Mouse (Mus musculus): ENCODE measurements around the gene Slc35f1. TPM values are rescaled to one million over a fixed set of nuclear protein-coding genes. Genes with fewer than 3 reads are reported as not detected.

The Slc35f1 gene
- polyA plus RNA-seq, 1 experiment: not detected

DNA sequence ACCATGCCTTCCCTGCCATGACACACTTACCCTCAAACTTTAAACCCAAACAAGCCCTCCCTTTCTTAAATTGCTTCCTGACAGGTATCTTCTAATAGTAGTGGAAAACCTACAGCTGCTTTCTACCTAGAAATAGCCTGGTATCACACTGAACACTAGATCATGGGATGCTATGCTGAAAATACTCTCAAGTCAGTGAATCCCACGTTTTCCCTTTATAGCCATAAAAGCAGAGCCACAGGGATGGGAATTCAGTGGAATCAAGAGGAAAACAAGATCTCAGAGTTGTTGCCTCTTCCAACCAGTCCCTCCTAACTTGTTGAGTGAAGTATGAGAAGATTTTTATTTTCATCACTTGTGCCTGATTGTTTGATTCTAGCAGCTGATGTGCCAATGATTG, 442.4 kb downstream of the Slc35f1 start:
- 59% methylated on average over 1 of the region's 1 CpGs for WGBS
- TF ChIP-seq CTCF (IDR thresholded peaks at IDR 0.05; ENCODE audit: insufficient read depth, low read depth, low read length): no peak
- no peak for TF ChIP-seq POLR2A (IDR thresholded peaks at IDR 0.05; ENCODE audit: insufficient read depth, low read depth, low read length)

DNA sequence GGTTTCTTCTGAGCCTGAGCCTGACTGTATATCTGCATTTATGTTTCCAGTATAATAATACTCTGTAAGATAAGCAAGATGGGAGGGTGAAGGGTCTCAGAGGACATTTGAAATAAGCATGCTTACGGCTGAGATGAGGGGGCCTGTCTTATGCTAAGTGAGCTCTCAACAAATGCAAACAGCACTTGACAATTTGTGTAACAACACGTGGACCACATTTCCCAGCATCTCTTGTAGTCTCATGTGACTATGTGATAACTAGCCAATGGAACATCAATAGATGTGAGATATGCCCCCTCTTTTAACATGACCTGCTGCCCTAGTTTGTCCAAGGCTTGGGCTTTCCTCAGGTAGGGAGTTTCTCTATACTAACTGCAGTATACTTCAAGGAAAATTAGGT, 460.0 kb downstream of the Slc35f1 start:
- Histone ChIP-seq H3K4me3 (ENCODE audit: insufficient read depth, low read depth, low read length) (no peak overlapping the region), H3K4me1 (ENCODE audit: control insufficient read depth, insufficient read depth, low read length) (no peaks in the 10 kb centered on the region), H3K27ac (ENCODE audit: insufficient read depth, low read depth, low read length) (no peak overlapping the region)
- TF ChIP-seq POLR2A (IDR thresholded peaks at IDR 0.05; ENCODE audit: insufficient read depth, low read depth, low read length): no peak
- no peak for TF ChIP-seq CTCF (IDR thresholded peaks at IDR 0.05; ENCODE audit: insufficient read depth, low read depth, low read length)
- WGBS: 85% methylated on average over 2 of the region's 2 CpGs

More for the DNA sequence above, 442.4 kb downstream of the Slc35f1 start:
- H3K27ac ChIP-seq (ENCODE audit: insufficient read depth, low read depth, low read length): no peak overlapping the region
- H3K4me3 ChIP-seq (ENCODE audit: insufficient read depth, low read depth, low read length): no peak overlapping the region
- H3K4me1 ChIP-seq (ENCODE audit: control insufficient read depth, insufficient read depth, low read length): no peaks in the 10 kb centered on the region

DNA sequence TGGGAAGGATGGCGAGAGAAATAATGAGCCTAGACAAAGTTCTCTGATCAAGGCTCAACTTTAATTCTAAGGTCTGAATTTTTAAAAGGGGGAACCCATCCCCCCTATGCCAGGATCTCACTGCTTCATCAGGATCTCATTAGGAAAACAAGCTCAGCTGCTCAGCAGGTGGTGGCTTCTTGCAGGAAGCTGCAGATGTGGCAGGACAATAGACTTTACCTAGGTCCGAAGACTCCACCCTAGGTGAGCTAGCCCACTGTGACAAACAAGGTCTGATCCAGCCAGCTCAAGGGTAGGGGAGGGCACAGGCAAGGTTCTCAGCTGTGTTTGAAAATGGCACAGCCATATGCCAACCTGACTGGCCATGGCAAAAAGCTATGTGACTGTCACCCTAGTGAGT, 460.6 kb downstream of the Slc35f1 start:
- Histone ChIP-seq H3K4me1 (ENCODE audit: control insufficient read depth, insufficient read depth, low read length) (no peaks in the 10 kb centered on the region), H3K4me3 (ENCODE audit: insufficient read depth, low read depth, low read length) (no peak overlapping the region), H3K27ac (ENCODE audit: insufficient read depth, low read depth, low read length) (no peak overlapping the region)
- WGBS: 70% methylated on average over 2 of the region's 2 CpGs
- TF ChIP-seq CTCF (IDR thresholded peaks at IDR 0.05; ENCODE audit: insufficient read depth, low read depth, low read length): no peak
- no peak for TF ChIP-seq POLR2A (IDR thresholded peaks at IDR 0.05; ENCODE audit: insufficient read depth, low read depth, low read length)

DNA sequence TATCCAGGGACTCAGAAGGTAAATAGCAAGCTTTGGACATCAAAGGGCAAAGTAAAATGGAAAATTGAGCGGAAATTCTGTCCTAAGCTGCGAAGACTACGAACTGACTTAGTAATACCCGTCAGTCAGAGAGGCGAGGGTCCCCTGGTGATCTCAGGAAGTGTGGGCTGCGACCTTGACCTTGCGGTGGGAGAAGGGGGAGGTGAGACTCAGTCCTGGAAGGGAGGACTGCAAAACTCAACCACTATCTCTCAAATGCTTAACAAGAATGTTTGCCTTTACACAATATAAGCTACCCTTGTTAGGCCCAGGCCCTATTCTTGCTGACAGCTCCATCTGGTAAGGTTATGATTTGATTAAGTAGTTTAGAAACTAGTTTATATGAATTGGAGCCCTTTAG, 466.0 kb downstream of the Slc35f1 start:
- TF ChIP-seq POLR2A (IDR thresholded peaks at IDR 0.05; ENCODE audit: insufficient read depth, low read depth, low read length): no peak
- no peak for TF ChIP-seq CTCF (IDR thresholded peaks at IDR 0.05; ENCODE audit: insufficient read depth, low read depth, low read length)
- H3K4me3 ChIP-seq (ENCODE audit: insufficient read depth, low read depth, low read length): no peak overlapping the region
- WGBS: 71% methylated on average over 7 of the region's 7 CpGs
- H3K4me1 ChIP-seq (ENCODE audit: control insufficient read depth, insufficient read depth, low read length): no peaks in the 10 kb centered on the region
- no peak overlapping the region for H3K27ac ChIP-seq (ENCODE audit: insufficient read depth, low read depth, low read length)

DNA sequence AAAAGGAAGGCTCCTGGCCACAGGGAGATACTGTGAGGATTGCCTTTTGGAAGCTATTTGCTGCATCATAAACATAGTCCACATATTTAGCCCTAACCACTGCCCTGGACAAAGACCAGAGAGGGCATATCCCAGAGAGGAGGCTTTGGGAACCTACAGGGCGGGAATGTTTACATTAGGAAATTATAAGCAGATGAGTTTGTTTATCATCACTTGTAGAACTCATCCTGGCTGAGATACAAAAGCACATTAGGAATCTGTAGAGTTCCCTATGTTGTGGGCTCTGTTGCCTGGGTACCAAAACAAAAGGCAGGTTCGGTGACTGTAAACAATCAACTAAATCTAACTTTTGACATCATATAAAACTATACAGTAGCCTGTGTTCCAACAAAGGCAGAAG, 467.4 kb downstream of the Slc35f1 start:
- 82% methylated on average over 2 of the region's 2 CpGs for WGBS
- H3K27ac ChIP-seq (ENCODE audit: insufficient read depth, low read depth, low read length): no peak overlapping the region
- no peak overlapping the region for H3K4me3 ChIP-seq (ENCODE audit: insufficient read depth, low read depth, low read length)
- TF ChIP-seq POLR2A (IDR thresholded peaks at IDR 0.05; ENCODE audit: insufficient read depth, low read depth, low read length): no peak
- TF ChIP-seq CTCF (IDR thresholded peaks at IDR 0.05; ENCODE audit: insufficient read depth, low read depth, low read length): no peak
- no peaks in the 10 kb centered on the region for H3K4me1 ChIP-seq (ENCODE audit: control insufficient read depth, insufficient read depth, low read length)
